Mouse (Mus musculus): ENCODE data around the gene Pdcd6.
A peak's percentile ranks its signal among the peaks of the same experiment; 100 is the strongest.

Pdcd6 gene

DNA sequence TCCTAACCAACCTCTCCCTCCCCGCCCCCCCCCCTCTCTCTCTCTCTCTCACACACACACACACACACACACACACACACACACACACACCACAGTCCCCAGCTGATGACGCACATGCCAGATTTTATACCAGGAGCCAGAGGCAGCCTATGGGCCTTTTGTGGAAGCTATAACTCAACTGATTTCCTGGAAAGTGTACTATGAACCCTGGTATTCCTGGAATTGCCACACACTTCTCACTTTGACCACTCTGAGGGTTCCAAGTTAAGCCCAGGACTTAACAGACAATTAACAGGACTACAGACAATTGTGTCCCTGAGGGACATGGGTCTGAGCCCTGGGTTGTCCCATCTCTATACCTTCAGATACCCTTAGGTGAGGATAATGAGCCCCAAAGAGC lies 35.1 kb downstream of the Pdcd6 start:
- no peak for DNase-seq (ENCODE audit: low spot score)

GRCm38 (mm10) chr13:74275726-74276125 lies 41.7 kb downstream of the Pdcd6 start:
- DNase-seq (ENCODE audit: low spot score) = no peak

DNA sequence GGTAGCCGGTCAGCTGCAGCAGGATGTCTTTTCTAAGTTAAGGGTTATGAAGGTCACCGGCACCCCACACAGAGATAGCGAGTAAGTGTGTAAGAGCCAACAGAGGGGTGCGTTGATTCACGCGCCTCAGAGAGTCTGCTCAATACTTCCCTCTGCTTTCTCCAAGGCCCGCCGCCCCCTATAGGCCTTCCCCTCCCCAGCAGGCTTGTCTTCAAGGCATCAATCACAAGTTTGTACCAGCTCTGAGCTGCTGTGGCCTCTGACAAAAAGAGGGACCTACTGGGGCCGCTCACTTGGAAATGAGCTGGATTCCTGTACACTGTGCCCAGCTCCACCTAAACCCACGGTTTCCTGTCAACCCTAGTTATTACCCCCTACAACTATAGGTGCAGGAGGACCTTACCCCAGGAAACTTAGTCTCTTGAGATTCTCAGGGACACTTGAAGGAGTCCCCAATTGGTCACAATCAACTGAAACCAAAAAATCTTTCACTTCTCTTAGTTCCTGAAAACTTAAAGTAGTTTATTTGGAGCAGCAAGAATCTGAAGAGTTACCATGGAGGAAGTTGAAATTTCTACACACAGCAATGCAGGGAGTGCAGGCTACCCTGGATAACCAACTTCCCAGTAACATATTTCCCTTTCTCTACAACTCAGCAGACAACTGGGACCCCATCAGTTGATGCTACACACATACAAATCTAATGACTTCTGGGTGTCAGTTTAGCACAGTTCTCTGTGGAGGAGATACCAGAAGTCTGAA lies 57.0 kb downstream of the Pdcd6 start:
- peak; percentile 34 for DNase-seq (ENCODE audit: low spot score)

DNA sequence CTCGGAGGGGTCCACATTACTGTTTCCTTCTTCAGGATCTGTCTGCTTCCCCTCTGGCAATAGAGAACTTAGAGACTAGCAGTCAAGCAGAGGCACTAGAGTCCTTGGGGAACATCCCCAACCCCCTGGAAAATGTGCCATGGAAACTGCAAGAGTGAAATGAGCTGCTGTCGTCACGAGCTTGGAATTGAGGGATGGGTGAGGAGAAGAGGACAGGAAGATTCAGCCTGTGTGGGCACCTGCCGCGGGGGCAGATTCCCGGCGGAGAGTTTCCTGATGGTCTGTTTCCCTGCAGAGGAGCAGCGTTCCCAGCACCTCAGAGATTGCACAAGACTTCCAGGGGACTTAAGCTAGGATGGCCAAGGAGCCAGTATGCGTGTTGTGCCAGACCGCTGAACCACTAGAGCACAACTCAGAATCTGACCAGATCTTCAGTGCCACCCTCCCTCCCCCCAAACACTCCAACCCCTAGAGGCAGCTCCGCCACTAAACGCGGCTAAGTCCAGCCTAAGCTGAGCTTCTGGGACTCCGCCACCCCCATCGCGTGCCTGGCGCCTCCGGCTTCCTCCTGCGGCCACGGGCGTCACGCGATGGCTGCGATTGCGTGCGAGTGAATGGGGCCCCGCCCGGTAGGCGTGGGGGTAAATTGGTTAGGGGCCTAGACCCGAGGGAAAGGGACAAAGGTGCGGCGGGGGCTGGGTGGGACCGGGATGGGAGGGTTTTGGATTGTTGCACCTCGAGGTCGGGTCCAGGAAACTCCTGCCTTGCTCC lies 57.7 kb downstream of the Pdcd6 start:
- DNase-seq (ENCODE audit: low spot score) = peak; percentile 79

All from urinary bladder, postnatal 25 days (tissue).